Mouse (Mus musculus) thymus, adult 2 months (tissue): Measurements from ENCODE around the gene Tppp2. TPM values are rescaled to one million over a fixed set of nuclear protein-coding genes. Genes with fewer than 3 reads are reported as not detected.

Experiments used
- DNase-seq: peaks from one replicate; pipeline ENCODE4 v3.0.0; 2021
- H3K27ac ChIP-seq: fragments of 200-500 bp; 2 replicates; pipeline ENCODE4 v1.5.1; 2012; ENCODE audit warnings: low read length, control low read depth; ENCODE audit not compliant: control insufficient read depth, insufficient read depth
- H3K27me3 ChIP-seq: fragments of 200-500 bp; 2 replicates; pipeline ENCODE4 v1.6.1; 2012; ENCODE audit warnings: mild to moderate bottlenecking, low read length, moderate library complexity, mixed read lengths; ENCODE audit not compliant: control insufficient read depth, insufficient read depth
- H3K36me3 ChIP-seq: fragments of 200-500 bp; 2 replicates; pipeline ENCODE4 v1.6.1; 2012; ENCODE audit warnings: mild to moderate bottlenecking, low read length, moderate library complexity; ENCODE audit not compliant: control insufficient read depth, insufficient read depth
- H3K4me1 ChIP-seq: fragments of 200-500 bp; replicated peaks from 2 replicates; pipeline ENCODE4 v1.6.1; 2012; ENCODE audit warnings: low read length; ENCODE audit not compliant: control insufficient read depth, insufficient read depth
- H3K4me3 ChIP-seq: fragments of 200-500 bp; 2 replicates; pipeline ENCODE4 v1.5.1; 2012; ENCODE audit warnings: mild to moderate bottlenecking, low read length, control low read depth, moderate library complexity; ENCODE audit not compliant: control insufficient read depth, insufficient read depth
- CTCF ChIP-seq: fragments of 200-500 bp; IDR thresholded peaks from 2 replicates; pipeline ENCODE4 v1.5.1; 2012; ENCODE audit warnings: mild to moderate bottlenecking, control low read depth, low read length, moderate library complexity, borderline replicate concordance; ENCODE audit not compliant: control insufficient read depth, poor library complexity, insufficient read depth; ENCODE audit errors: extremely low read depth
- POLR2A ChIP-seq: fragments of 200-500 bp; IDR thresholded peaks from 2 replicates; pipeline ENCODE4 v1.6.1; 2012; ENCODE audit warnings: mild to moderate bottlenecking, low read length, control low read depth, moderate library complexity; ENCODE audit not compliant: control insufficient read depth, poor library complexity, insufficient read depth; ENCODE audit errors: extremely low read depth
- WGBS: fragments of 180-500 bp; shearing (Covaris S2); methylation state at CpG from one replicate; pipeline ENCODE4 v1.1.7; 2018; 5-methylcytosine and 5-hydroxymethylcytosine counted together
- polyA plus RNA-seq: library from polyadenylated mRNA; depleted of rRNA; stranded (reverse); fragments of >200 nt; gene quantifications from 2 replicates; pipeline ENCODE4 v1.2.3, GENCODE M21; 2012; rRNA removed

Gene Tppp2
- polyA plus RNA-seq: not detected in 2 replicates

- Histone ChIP-seq H3K4me1 (peaks cover 5% of the 10 kb centered on the region), H3K27ac (no peak within 1 kb of the TSS), H3K27me3 (no peaks in the 10 kb centered on the region), H3K36me3 (no peaks in the 10 kb centered on the region), H3K4me3 (no peak within 1 kb of the TSS)
- 95% methylated on average over 4 of the region's 4 CpGs for WGBS
- TF ChIP-seq POLR2A: no peak
- no peak for TF ChIP-seq CTCF
- no peak for DNase-seq
Measured at GRCm38 (mm10) chr14:51918125-51918524, at the start of gene Tppp2. Tppp2 (plus strand) TSS chr14:51918425.

GRCm38 (mm10) chr14:51870756-51871155 lies 47.5 kb upstream of the Tppp2 start:
- 71% methylated on average over 2 of the region's 2 CpGs for WGBS
- H3K4me1 ChIP-seq: no peaks in the 10 kb centered on the region

GRCm38 (mm10) chr14:51871741-51872140 lies 46.5 kb upstream of the Tppp2 start:
- H3K4me3 ChIP-seq: no peak overlapping the region
- DNase-seq: no peak
- H3K4me1 ChIP-seq: no peaks in the 10 kb centered on the region
- H3K36me3 ChIP-seq: no peaks in the 10 kb centered on the region
- 84% methylated on average over 9 of the region's 9 CpGs for WGBS
- TF ChIP-seq CTCF: no peak
- TF ChIP-seq POLR2A: no peak
- H3K27ac ChIP-seq: no peak overlapping the region
- H3K27me3 ChIP-seq: no peaks in the 10 kb centered on the region

More at GRCm38 (mm10) chr14:51870756-51871155, 47.5 kb upstream of the Tppp2 start:
- Histone ChIP-seq H3K27ac (no peak overlapping the region), H3K36me3 (no peaks in the 10 kb centered on the region), H3K4me3 (no peak overlapping the region), H3K27me3 (no peaks in the 10 kb centered on the region)
- no peak for TF ChIP-seq CTCF
- TF ChIP-seq POLR2A: no peak
- DNase-seq: no peak

- no peak for DNase-seq
- Histone ChIP-seq H3K4me1 (no peaks in the 10 kb centered on the region), H3K4me3 (no peak overlapping the region), H3K27ac (no peak overlapping the region), H3K36me3 (no peaks in the 10 kb centered on the region), H3K27me3 (no peaks in the 10 kb centered on the region)
- TF ChIP-seq POLR2A (no peak), CTCF (no peak)
- WGBS: 85% methylated on average over 3 of the region's 3 CpGs
Measured at GRCm38 (mm10) chr14:51877517-51877916, 40.7 kb upstream of the Tppp2 start.

GRCm38 (mm10) chr14:51883527-51884030 lies 34.6 kb upstream of the Tppp2 start:
- H3K4me3 ChIP-seq: no peak overlapping the region
- 1% methylated on average over 4 of the region's 4 CpGs for WGBS
- TF ChIP-seq POLR2A: no peak
- TF ChIP-seq CTCF: no peak
- no peaks in the 10 kb centered on the region for H3K27me3 ChIP-seq
- H3K27ac ChIP-seq: no peak overlapping the region
- DNase-seq: peak; percentile 83
- peaks cover 7% of the 10 kb centered on the region for H3K4me1 ChIP-seq
- H3K36me3 ChIP-seq: no peaks in the 10 kb centered on the region

- DNase-seq: no peak
- H3K27ac ChIP-seq: no peak overlapping the region; the same call in 1 of the 2 replicates
- H3K36me3 ChIP-seq: peaks cover 5% of the 10 kb centered on the region; the same call in 1 of the 2 replicates
- TF ChIP-seq CTCF (no peak), POLR2A (no peak)
- WGBS: 2% methylated on average over 14 of the region's 14 CpGs
- no peaks in the 10 kb centered on the region for H3K27me3 ChIP-seq
- H3K4me3 ChIP-seq: no peak overlapping the region
- peaks cover 7% of the 10 kb centered on the region for H3K4me1 ChIP-seq
Measured at GRCm38 (mm10) chr14:51884031-51884544, 34.1 kb upstream of the Tppp2 start.
